Mouse (Mus musculus) brain, adult 2 months (tissue): ENCODE results near the gene Fndc7.
A peak's percentile ranks its signal among the peaks of the same experiment; 100 is the strongest.
"Not testable (repeated sequence)": the region's sequence is repeated elsewhere in the genome, so short reads cannot be mapped to it uniquely, and the experiment has no call there.

Experiments used
- DNase-seq: peaks from one replicate; pipeline ENCODE4 v3.0.0; 2011; ENCODE audit warnings: low read depth, low spot score

The Fndc7 gene

DNA sequence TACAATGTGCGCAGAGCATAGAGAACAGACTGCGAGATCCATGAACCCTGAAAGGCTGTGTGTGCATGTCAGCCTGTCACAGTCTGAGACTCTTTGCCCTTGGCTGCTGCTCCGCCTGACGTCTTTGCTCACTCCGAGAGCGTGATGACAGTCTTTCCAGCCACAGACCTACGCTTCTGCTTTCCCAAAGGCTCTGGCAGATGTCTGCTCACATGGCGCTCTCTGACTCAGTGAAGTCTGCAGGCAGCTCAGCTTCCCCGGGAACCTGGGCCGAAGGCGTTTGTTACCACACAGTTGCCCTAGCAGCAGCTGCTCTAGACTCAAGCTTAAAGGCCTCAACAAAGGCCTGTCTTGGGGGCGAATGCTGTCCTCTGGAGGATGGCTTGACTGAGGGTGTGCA lies 34.4 kb downstream of the Fndc7 start:
- DNase-seq, result peak; percentile 96

GRCm38 (mm10) chr3:108853266-108853665 lies 36.5 kb downstream of the Fndc7 start:
- no peak for DNase-seq

DNA sequence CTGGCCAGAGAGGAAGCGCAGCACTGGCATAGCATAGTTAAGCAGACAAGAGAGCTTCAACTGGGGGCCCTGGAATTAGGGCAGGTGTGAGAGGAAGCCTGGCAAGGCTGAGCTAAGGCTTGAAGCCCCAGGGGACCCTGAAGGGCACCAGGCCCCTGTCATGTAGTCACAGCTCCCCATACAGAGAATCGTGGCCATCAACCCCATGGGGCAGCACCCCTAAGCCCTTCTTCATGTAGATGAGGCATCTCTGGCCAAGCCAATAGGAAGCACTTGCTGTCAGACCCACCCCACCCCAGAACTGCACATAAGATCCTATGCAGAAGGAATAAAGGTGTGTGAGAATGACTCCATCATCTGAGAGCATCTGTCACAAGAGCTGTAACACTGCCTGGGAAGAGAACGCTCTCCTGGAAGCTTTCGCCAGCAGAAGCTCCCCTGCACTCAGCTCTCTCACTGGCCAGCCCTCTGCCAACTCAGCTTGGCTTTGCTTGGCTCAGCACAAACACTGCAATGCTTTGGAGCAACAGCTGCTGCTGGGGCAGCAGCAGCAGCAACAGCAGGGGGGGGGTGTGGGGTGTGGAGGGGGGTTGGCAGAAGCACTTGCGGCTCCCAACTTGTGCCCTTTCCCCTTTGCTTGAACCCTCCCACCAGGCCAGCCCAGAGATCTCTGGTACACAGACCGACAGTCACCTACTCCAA lies 37.7 kb downstream of the Fndc7 start:
- DNase-seq, result peak; percentile 78

DNA sequence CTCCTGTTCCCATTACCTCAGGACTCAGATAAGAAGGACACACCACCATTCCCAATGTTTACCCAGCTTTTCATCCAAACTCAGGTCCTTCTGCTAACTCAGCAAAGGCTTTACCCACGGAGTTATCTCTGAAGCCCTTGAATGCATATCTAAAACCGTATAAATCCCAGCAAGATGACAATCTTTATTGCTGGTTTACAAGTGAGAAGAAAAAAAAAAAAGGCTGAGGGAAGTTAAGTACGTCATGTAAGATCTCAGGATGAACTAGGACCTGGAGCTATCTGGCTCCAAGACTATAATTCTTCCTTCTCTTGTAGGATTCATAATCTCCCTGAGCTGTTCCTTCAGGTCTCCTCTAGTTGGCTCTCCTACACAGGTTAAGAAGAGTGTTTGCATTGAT lies 38.3 kb downstream of the Fndc7 start:
- DNase-seq, result no peak

- DNase-seq, result no peak
These were observed 38.7 kb downstream of the Fndc7 start for GRCm38 (mm10) chr3:108851075-108851474.

DNA sequence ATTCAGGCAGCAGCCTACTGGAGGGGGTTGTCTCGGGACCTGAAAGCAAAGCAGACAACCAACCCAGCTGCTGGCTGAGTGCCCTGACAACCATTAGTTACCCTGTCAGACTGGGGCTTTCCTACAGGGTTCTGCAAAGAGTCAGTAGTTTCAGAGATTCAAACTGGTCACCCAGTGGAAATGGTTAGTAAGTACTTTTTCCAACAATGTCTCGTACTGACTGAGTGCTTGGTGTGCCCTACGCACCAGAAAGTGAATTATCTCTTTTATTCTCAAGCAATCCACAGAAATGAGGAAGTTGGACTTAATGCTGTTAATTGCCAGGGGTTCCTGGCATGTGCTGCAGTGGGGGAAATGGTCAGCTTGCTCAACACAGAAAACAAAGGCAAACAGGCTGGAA lies 39.3 kb downstream of the Fndc7 start:
- peak; percentile 71 for DNase-seq

DNA sequence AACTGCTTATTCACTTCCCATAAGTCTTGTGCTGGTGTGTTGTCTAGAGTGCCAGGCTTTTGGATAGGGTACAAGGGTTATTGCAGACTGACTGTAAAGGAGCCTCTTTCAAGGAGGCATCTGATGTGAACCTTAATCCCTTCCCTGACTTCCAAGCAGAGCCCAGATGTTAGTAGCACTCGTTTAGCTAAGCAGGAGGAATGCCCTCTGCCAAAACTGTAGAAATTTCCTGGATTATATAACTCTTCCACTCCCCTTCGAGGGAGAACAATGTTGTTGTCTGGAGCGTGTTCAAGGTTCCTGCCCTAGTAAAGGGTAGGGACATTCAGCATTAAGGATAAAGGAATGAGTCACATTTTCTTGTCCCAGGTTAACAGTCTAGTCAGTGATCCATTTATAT lies 43.2 kb downstream of the Fndc7 start:
- DNase-seq, result no peak

DNA sequence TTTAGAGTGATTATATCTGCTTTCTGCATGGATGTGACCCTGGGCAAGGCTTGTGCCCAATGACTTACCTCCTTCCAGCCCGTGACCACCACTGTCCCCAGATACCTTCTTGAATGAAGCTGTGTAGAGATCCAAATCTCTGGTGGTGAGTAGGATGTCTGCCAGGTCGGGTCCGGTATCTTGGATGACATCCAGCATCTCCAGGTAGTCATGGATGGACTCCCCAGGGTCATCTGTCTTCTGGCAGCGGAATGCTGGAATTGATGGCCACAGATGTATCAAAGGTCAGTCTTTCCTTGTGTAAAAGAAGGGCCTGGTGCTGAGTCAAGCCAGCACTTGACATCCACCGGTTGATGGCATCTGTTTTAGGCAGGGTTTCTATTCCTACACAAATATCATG lies 45.3 kb downstream of the Fndc7 start:
- no peak for DNase-seq

DNA sequence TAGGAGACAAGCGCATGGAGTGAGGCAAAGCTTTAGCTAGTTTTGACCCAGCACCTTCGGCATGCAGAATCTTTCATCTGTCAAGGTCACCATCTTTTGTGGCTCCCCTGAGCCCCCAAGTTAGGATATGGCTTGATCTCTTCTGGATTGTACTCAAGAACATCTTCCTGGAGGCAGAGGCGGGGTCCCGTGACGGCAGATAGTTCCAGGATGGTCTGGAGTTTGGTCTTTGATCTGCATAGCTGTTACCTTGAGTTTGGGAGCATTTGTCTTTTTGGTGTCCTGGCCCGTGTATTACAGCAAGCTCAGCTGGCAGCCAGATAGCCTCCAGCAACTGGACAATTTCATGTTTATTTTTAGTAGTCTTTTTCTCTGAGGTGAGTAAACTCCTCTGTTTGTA lies 45.8 kb downstream of the Fndc7 start:
- DNase-seq, result no peak

DNA sequence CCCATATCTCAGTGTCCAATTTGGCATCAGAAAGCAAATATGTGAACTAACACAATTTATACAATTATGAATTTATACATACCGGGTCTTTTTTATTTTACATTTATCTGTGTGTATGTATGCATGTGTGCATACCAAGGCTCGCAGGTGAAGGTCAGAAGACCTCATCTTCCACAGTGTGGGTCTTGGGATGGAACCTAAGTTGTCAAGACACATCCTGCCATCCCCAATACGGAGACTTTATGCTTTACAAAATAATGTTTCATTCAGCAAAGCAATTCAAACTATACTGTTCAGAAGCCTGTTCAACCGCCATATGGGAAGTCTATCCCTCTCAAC lies 49.1 kb downstream of the Fndc7 start:
- DNase-seq, result no peak

DNA sequence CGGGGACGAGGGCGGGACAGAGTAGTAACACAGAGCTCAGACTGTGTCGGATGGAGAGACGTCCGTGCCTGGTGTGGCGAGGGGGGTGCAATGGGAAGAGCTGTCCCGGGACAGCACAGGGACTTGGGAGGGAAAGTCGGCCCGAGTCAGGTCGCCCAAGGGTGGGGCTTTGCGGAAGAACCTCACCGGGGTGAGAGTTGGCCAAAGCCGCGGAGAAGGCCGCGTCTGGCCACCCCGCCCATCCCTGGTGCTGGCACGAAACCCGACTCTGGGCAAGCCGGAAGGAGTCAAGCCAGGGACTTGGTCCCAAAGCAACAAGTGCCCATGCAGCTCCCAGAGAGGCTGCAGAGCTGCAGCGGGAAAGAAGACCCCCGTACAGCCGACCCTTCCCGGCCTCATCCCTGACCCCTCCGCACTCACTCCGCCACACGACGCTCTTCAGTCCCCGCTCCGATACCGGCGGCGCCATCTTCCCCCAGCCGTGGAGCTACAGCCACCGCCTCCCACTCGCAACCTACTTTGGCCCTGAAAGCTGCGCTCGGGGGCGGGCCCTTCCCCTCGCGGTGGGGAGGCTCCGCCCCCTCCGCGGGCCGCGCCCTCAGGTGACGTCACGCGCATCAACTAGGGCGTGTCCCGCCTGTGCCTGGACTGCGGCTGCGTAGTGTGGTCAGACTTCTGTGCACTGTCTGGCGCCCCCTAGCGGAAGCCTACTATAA lies 49.6 kb downstream of the Fndc7 start, which contains the start of gene Stxbp3:
Gene Stxbp3 (minus strand): TSS at position 527 of the 716 bp plus-strand sequence.
- peak; percentile 99 for DNase-seq

GRCm38 (mm10) chr3:108839647-108839999 lies 50.2 kb downstream of the Fndc7 start:
- DNase-seq, result peak; percentile 19

DNA sequence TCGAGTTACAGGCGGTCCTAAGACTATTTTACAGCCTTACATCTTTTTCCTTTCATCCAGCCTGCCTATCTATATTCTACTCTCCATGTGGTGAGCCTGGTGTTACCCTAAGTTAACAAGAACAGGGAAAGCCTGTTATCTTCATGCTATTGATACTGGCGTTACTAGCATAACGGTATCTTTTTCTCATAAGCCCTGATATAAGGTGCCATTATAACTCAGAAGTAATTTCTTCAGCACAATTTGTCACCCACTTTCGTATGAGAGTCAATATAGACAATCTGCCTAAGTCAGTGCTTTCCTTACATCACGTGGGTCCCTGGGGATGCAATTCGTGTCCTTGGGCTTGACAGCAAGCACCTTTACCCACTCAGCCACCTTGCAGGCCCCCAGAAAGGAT lies 50.8 kb downstream of the Fndc7 start:
- DNase-seq, result no peak

DNA sequence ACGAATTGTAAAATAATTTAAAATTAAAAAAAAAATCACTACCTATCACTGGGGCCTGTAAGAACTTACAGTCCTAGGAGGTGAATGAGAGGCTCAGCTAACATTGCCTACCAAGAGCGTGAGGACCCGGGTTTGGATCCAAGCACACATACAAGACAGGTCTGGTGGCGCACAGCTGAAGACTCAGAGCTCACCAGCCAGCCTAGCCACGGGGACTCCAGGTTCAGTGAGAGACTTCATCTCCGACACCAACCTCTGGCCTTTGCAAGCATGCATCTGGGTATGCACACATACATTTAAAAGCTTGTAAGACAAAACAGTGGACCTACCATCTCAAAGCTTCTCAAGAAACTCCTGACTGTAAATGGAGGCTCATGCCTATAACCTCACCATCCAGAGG lies 52.9 kb downstream of the Fndc7 start:
- DNase-seq, result no peak

GRCm38 (mm10) chr3:108833717-108834116 lies 56.1 kb downstream of the Fndc7 start:
- not testable (repeated sequence) for DNase-seq

DNA sequence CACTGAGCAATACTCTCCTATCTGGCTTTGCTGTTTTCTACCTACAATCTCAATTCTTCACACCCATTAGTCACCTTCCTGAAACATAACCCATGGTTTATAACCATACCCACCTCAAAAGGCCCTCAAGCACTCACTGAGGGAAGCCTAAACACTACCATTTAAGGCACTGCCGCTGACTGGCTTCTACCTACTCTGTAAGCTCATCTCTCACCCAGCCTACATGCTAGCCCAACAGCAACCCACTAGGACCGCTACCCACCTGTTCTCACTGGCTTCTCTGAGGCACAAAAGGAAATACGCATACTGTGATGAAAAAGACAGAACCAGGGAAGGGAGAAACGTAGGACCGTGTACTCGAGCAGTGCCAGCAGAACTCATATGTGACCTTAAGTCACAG lies 58.1 kb downstream of the Fndc7 start:
- DNase-seq, result peak; percentile 35

DNA sequence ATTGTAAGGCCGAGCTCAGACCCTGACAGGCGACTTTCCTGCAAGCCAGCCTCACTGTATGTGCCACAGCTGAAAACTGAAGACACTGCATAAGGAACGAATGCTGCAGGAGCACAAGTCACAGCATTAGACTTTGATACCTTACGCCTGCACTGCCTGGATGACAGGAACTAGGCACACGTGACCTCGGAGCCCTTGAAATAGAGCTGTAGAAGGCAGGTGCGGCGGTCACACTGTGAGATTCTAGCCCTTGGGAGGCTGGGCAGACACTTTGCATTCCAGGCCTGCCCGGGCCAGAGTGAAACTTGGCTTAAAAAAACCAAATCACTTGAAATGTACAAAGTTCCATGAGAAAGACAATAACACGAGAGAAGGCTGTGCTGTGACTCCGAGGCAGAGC lies 59.3 kb downstream of the Fndc7 start:
- no peak for DNase-seq

DNA sequence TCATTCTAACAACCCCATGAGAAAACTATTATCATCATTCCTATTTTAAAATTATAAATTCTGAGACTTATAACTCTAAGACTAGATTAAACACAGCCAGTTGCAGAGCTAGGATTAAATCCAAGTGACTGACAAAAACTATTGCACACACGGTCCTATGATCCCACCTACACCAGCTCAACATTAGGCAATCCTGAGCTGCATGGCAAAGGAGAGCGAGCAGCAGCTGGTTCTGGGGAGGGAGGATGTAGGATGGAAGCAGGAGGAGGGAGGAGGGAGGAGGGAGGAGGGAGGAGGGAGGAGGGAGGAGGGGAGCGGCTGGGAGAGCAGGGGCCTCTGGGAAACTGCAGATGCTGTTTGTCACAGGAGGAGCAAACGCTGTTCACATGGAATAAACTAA lies 74.2 kb downstream of the Fndc7 start:
- DNase-seq, result peak; percentile 84

- DNase-seq, result peak; percentile 43
These were observed 79.0 kb downstream of the Fndc7 start for GRCm38 (mm10) chr3:108810747-108811263.

DNA sequence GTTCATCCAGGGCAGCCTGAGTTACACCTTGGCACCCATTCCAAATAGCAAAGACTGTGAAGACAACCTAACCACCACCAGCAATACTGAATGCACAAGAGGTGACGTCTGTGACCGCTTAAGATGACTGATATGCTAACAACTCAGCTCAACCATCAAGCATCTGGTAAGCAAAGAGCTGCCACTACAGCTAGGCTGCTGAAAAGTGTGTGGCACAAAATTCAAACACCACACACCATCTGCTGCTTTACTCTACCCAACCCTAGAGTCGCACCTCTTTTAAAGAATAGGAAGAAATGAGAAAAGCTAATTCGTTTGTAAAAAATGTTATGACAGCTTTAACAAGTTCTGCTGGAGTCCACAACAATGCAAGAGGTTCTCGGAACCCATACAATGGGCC lies 84.2 kb downstream of the Fndc7 start:
- DNase-seq, result peak; percentile 48
